Mouse (Mus musculus): ENCODE data around the gene Fam110c.

GRCm38 (mm10) chr12:31090401-31090800 lies 16.7 kb downstream of the Fam110c start:
- TF ChIP-seq POLR2A (IDR thresholded peaks at IDR 0.05; ENCODE audit: control insufficient read depth, extremely low read depth, insufficient read depth, low read length, poor library complexity) = no peak
- TF ChIP-seq CTCF (IDR thresholded peaks at IDR 0.05; ENCODE audit: borderline replicate concordance, control insufficient read depth, extremely low read depth, insufficient read depth, low read length, poor library complexity) = no peak

Data from thymus, adult 2 months (tissue).